Mouse (Mus musculus): Measurements from ENCODE around the gene Ust.
A peak's percentile ranks its signal among the peaks of the same experiment; 100 is the strongest.

Gene Ust

GRCm38 (mm10) chr10:8505346-8506246 lies 13.0 kb downstream of the Ust start:
- peak; percentile 36 for DNase-seq (ENCODE audit: extremely low read depth, insufficient read length, low spot score)

- DNase-seq (ENCODE audit: extremely low read depth, insufficient read length, low spot score) = no peak
Measured at GRCm38 (mm10) chr10:8504832-8505231, 13.8 kb downstream of the Ust start.

- peak; percentile 79 for DNase-seq (ENCODE audit: extremely low read depth, insufficient read length, low spot score)
Measured at GRCm38 (mm10) chr10:8498951-8499891, 19.4 kb downstream of the Ust start.

GRCm38 (mm10) chr10:8495543-8496141 lies 23.0 kb downstream of the Ust start:
- DNase-seq (ENCODE audit: extremely low read depth, insufficient read length, low spot score) = no peak

GRCm38 (mm10) chr10:8491909-8492591 lies 26.6 kb downstream of the Ust start:
- no peak for DNase-seq (ENCODE audit: extremely low read depth, insufficient read length, low spot score)

GRCm38 (mm10) chr10:8487388-8487787 lies 31.2 kb downstream of the Ust start:
- no peak for DNase-seq (ENCODE audit: extremely low read depth, insufficient read length, low spot score)

GRCm38 (mm10) chr10:8484487-8484886 lies 34.1 kb downstream of the Ust start:
- DNase-seq (ENCODE audit: extremely low read depth, insufficient read length, low spot score) = no peak

- DNase-seq (ENCODE audit: extremely low read depth, insufficient read length, low spot score) = no peak
Measured at GRCm38 (mm10) chr10:8482779-8483178, 35.8 kb downstream of the Ust start.

- DNase-seq (ENCODE audit: extremely low read depth, insufficient read length, low spot score) = no peak
Measured at GRCm38 (mm10) chr10:8479779-8480178, 38.8 kb downstream of the Ust start.

GRCm38 (mm10) chr10:8477936-8478335 lies 40.7 kb downstream of the Ust start:
- DNase-seq (ENCODE audit: extremely low read depth, insufficient read length, low spot score) = no peak

GRCm38 (mm10) chr10:8471995-8472394 lies 46.6 kb downstream of the Ust start:
- DNase-seq (ENCODE audit: extremely low read depth, insufficient read length, low spot score) = no peak

- DNase-seq (ENCODE audit: extremely low read depth, insufficient read length, low spot score) = no peak
Measured at GRCm38 (mm10) chr10:8471012-8471411, 47.6 kb downstream of the Ust start.

GRCm38 (mm10) chr10:8469516-8469915 lies 49.1 kb downstream of the Ust start:
- no peak for DNase-seq (ENCODE audit: extremely low read depth, insufficient read length, low spot score)

- no peak for DNase-seq (ENCODE audit: extremely low read depth, insufficient read length, low spot score)
Measured at GRCm38 (mm10) chr10:8468651-8469386, 49.8 kb downstream of the Ust start.

GRCm38 (mm10) chr10:8465918-8466317 lies 52.7 kb downstream of the Ust start:
- no peak for DNase-seq (ENCODE audit: extremely low read depth, insufficient read length, low spot score)

GRCm38 (mm10) chr10:8465216-8465615 lies 53.4 kb downstream of the Ust start:
- DNase-seq (ENCODE audit: extremely low read depth, insufficient read length, low spot score) = no peak

GRCm38 (mm10) chr10:8461372-8461771 lies 57.3 kb downstream of the Ust start:
- no peak for DNase-seq (ENCODE audit: extremely low read depth, insufficient read length, low spot score)

GRCm38 (mm10) chr10:8454711-8455110 lies 63.9 kb downstream of the Ust start:
- DNase-seq (ENCODE audit: extremely low read depth, insufficient read length, low spot score) = no peak

- DNase-seq (ENCODE audit: extremely low read depth, insufficient read length, low spot score) = no peak
Measured at GRCm38 (mm10) chr10:8447681-8448080, 70.9 kb downstream of the Ust start.

GRCm38 (mm10) chr10:8446972-8447371 lies 71.7 kb downstream of the Ust start:
- no peak for DNase-seq (ENCODE audit: extremely low read depth, insufficient read length, low spot score)

Data from 3134 (cell line).